Mouse (Mus musculus): ENCODE measurements around the gene Fmo1.
"Not testable (repeated sequence)": the region's sequence is repeated elsewhere in the genome, so short reads cannot be mapped to it uniquely, and the experiment has no call there.

The Fmo1 gene

DNA sequence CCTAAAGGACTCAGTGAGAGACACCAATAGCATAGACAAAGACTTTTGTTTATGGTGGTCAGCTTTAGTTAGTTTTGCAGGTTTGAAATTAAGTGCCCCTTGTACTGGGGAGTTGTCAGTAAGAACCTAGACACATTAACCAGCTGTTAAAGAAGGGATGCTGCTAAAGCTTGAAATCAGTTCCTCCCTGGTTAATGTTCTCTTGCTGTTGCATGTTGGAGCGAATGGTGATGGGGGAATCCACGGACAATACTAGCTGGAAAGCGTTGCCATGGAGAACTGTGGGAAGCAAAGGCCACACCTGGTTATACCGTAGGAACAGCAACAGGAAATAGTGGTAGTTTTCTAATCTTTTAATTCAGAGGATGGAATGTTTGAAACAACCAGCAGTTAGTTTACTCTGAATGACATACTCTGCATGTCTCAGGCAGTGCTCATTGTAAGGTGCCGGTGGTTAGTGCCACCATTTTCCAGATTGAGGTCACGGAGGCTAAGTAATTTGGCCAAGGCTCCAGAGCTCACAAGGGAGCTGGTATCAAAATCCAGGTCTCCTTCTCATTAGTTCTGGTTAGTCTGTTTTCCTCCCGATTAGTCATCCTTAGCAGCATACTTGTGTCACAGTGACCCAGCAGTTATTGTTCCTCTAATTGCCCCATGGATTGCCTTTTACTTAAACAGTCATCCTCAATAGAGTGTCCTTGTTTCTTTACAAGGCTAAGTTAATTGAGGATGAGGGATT, 73.9 kb downstream of the Fmo1 start:
- DNase-seq (ENCODE audit: inconsistent ontology term) = peak; percentile 94

DNA sequence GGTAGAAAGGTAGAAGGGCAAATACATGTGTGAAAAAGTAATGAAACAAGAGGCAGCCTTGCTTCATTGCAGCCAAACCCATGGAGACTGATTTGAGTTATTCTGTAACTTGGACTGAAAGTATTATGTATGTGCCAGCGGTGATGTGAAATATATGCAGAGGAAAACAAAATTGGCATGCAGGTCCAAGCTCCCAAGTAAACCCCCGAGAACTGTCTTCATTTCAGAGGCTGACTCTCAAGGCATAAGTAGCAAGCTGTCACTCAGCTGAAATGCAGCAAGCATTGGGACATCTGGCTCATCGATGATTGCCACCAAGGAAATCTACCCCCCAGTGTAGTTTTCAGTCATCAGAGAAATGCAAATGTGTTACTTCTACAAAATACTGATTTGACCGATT, 81.2 kb downstream of the Fmo1 start:
- no peak for DNase-seq (ENCODE audit: inconsistent ontology term)

GRCm38 (mm10) chr1:162783669-162784248, 82.7 kb downstream of the Fmo1 start:
- no peak for DNase-seq (ENCODE audit: inconsistent ontology term)

GRCm38 (mm10) chr1:162781035-162781434, 85.4 kb downstream of the Fmo1 start:
- not testable (repeated sequence) for DNase-seq (ENCODE audit: inconsistent ontology term)

Measured in Muller cell, postnatal 12 days (primary cell).